Mouse (Mus musculus) liver, adult 2 months (tissue): ENCODE measurements around the gene Tbc1d32.

Experiments
- CTCF ChIP-seq: fragments of 200-500 bp; IDR thresholded peaks from 2 replicates; pipeline ENCODE4 v1.5.1; 2011; ENCODE audit warnings: low read depth, low read length, control low read depth
- POLR2A ChIP-seq: fragments of 200-500 bp; IDR thresholded peaks from 2 replicates; pipeline ENCODE4 v1.6.1; 2011; ENCODE audit warnings: low read length, control low read depth; ENCODE audit not compliant: insufficient read depth; ENCODE audit errors: extremely low read depth

GRCm38 (mm10) chr10:56058979-56059422 lies 169.5 kb downstream of the Tbc1d32 start:
- TF ChIP-seq POLR2A (no peak), CTCF (no peak)
